Mouse (Mus musculus) forebrain, embryonic 16.5 days (tissue): ENCODE results near the gene Cdpf1. TPM values are rescaled to one million over a fixed set of nuclear protein-coding genes. Genes with fewer than 3 reads are reported as not detected.
"Not testable (repeated sequence)": the region's sequence is repeated elsewhere in the genome, so short reads cannot be mapped to it uniquely, and the experiment has no call there.

Source experiments
- ATAC-seq: fragments of 200-750 bp; cut with Nextera tagmentation; 2 replicates; pipeline ENCODE4 v1.8.0; 2017; ENCODE audit warnings: mild to moderate bottlenecking, moderate library complexity
- H3K27ac ChIP-seq: fragments of 300-500 bp; sonication (generic); 2 replicates; pipeline ENCODE4 v1.5.1; 2014; ENCODE audit warnings: low read length, control low read depth
- H3K27me3 ChIP-seq: fragments of 300-500 bp; sonication (generic); replicated peaks from 2 replicates; pipeline ENCODE4 v1.6.1; 2014; ENCODE audit warnings: low read length; ENCODE audit not compliant: control insufficient read depth, insufficient read depth
- H3K36me3 ChIP-seq: fragments of 300-500 bp; sonication (generic); 2 replicates; pipeline ENCODE4 v1.6.1; 2014; ENCODE audit not compliant: control insufficient read depth, insufficient read depth
- H3K4me1 ChIP-seq: fragments of 300-500 bp; sonication (generic); replicated peaks from 2 replicates; pipeline ENCODE4 v1.6.1; 2014; ENCODE audit warnings: low read length; ENCODE audit not compliant: control insufficient read depth, insufficient read depth
- H3K4me2 ChIP-seq: fragments of 300-500 bp; sonication (generic); 2 replicates; pipeline ENCODE4 v1.6.1; 2014; ENCODE audit warnings: mild to moderate bottlenecking, low read length, control low read depth
- H3K4me3 ChIP-seq: fragments of 300-500 bp; sonication (generic); replicated peaks from 2 replicates; pipeline ENCODE4 v1.5.1; 2014; ENCODE audit warnings: mild to moderate bottlenecking, low read length, control low read depth
- H3K9ac ChIP-seq: fragments of 300-500 bp; sonication (generic); replicated peaks from 2 replicates; pipeline ENCODE4 v1.6.1; 2014; ENCODE audit warnings: low read depth, low read length, control low read depth
- H3K9me3 ChIP-seq: fragments of 300-500 bp; sonication (generic); 2 replicates; pipeline ENCODE4 v1.6.1; 2016; ENCODE audit warnings: low read length; ENCODE audit not compliant: control insufficient read depth
- WGBS: fragments of 180-500 bp; shearing (Covaris S2); extraction: QIAGEN DNeasy Blood & Tissue Kit; methylation state at CpG from one replicate; pipeline ENCODE4 v1.1.7; 2014; 5-methylcytosine and 5-hydroxymethylcytosine counted together
- polyA plus RNA-seq: library from polyadenylated mRNA; unstranded; fragments of >200 nt; fragmentation: Nextera tagmentation; extraction: Ambion mirVana; gene quantifications from 2 replicates; pipeline ENCODE4 v1.2.1, GENCODE M21; 2015

Cdpf1 gene
- polyA plus RNA-seq, 1 experiment from 2014 or later = 24.1 TPM

GRCm38 (mm10) chr15:85792819-85793218 is 18.7 kb downstream of the Cdpf1 start:
- Histone ChIP-seq H3K4me2 (no peak overlapping the region), H3K27me3 (no peaks in the 10 kb centered on the region), H3K27ac (no peak overlapping the region), H3K36me3 (no peaks in the 10 kb centered on the region), H3K9ac (no peak overlapping the region), H3K4me3 (no peak overlapping the region), H3K9me3 (no peaks in the 10 kb centered on the region), H3K4me1 (no peaks in the 10 kb centered on the region)
- 72% methylated on average over 1 of the region's 1 CpGs for WGBS
- no peak for ATAC-seq

- Histone ChIP-seq H3K9me3 (no peaks in the 10 kb centered on the region), H3K27me3 (no peaks in the 10 kb centered on the region), H3K36me3 (no peaks in the 10 kb centered on the region), H3K4me3 (no peak overlapping the region), H3K4me2 (no peak overlapping the region), H3K9ac (no peak overlapping the region), H3K27ac (no peak overlapping the region), H3K4me1 (no peaks in the 10 kb centered on the region)
- ATAC-seq = no peak
- WGBS = 89% methylated on average over 4 of the region's 4 CpGs
These were observed 20.0 kb downstream of the Cdpf1 start for GRCm38 (mm10) chr15:85791449-85791848.

- 82% methylated on average over 16 of the region's 16 CpGs for WGBS
- no peak for ATAC-seq
- H3K9ac ChIP-seq = no peak overlapping the region
- H3K27ac ChIP-seq = no peak overlapping the region
- no peaks in the 10 kb centered on the region for H3K27me3 ChIP-seq
- no peak overlapping the region for H3K4me3 ChIP-seq
- no peaks in the 10 kb centered on the region for H3K9me3 ChIP-seq
- H3K4me2 ChIP-seq = no peak overlapping the region
- H3K36me3 ChIP-seq = no peaks in the 10 kb centered on the region
- no peaks in the 10 kb centered on the region for H3K4me1 ChIP-seq
These were observed 22.9 kb downstream of the Cdpf1 start for GRCm38 (mm10) chr15:85788633-85789032.

GRCm38 (mm10) chr15:85788051-85788450 is 23.4 kb downstream of the Cdpf1 start:
- no peak overlapping the region for H3K9ac ChIP-seq
- ATAC-seq = no peak
- no peak overlapping the region for H3K4me3 ChIP-seq
- WGBS = 88% methylated on average over 4 of the region's 4 CpGs
- no peaks in the 10 kb centered on the region for H3K9me3 ChIP-seq
- H3K36me3 ChIP-seq = no peaks in the 10 kb centered on the region
- H3K4me1 ChIP-seq = no peaks in the 10 kb centered on the region
- H3K27ac ChIP-seq = no peak overlapping the region
- no peaks in the 10 kb centered on the region for H3K27me3 ChIP-seq
- no peak overlapping the region for H3K4me2 ChIP-seq

GRCm38 (mm10) chr15:85787482-85787881 is 24.0 kb downstream of the Cdpf1 start:
- Histone ChIP-seq H3K9ac (no peak overlapping the region), H3K4me3 (no peak overlapping the region), H3K36me3 (no peaks in the 10 kb centered on the region), H3K27ac (no peak overlapping the region), H3K27me3 (no peaks in the 10 kb centered on the region), H3K4me2 (no peak overlapping the region), H3K9me3 (no peaks in the 10 kb centered on the region), H3K4me1 (no peaks in the 10 kb centered on the region)
- no peak for ATAC-seq
- WGBS = 94% methylated on average over 6 of the region's 6 CpGs

GRCm38 (mm10) chr15:85786711-85787110 is 24.8 kb downstream of the Cdpf1 start:
- no peak for ATAC-seq
- WGBS = 63% methylated on average over 5 of the region's 5 CpGs

GRCm38 (mm10) chr15:85784341-85784740 is 27.2 kb downstream of the Cdpf1 start:
- H3K36me3 ChIP-seq = no peaks in the 10 kb centered on the region
- 92% methylated on average over 3 of the region's 3 CpGs for WGBS
- no peak overlapping the region for H3K4me3 ChIP-seq
- H3K9ac ChIP-seq = no peak overlapping the region
- no peaks in the 10 kb centered on the region for H3K4me1 ChIP-seq
- no peaks in the 10 kb centered on the region for H3K27me3 ChIP-seq
- H3K27ac ChIP-seq = no peak overlapping the region
- H3K4me2 ChIP-seq = no peak overlapping the region
- H3K9me3 ChIP-seq = no peaks in the 10 kb centered on the region
- no peak for ATAC-seq

More at GRCm38 (mm10) chr15:85786711-85787110, 24.8 kb downstream of the Cdpf1 start:
- Histone ChIP-seq H3K4me2 (no peak overlapping the region), H3K4me3 (no peak overlapping the region), H3K36me3 (no peaks in the 10 kb centered on the region), H3K4me1 (no peaks in the 10 kb centered on the region), H3K27ac (no peak overlapping the region), H3K27me3 (no peaks in the 10 kb centered on the region), H3K9me3 (no peaks in the 10 kb centered on the region), H3K9ac (no peak overlapping the region)

- Histone ChIP-seq H3K27ac (no peak overlapping the region), H3K4me3 (no peak overlapping the region), H3K4me2 (no peak overlapping the region), H3K27me3 (no peaks in the 10 kb centered on the region), H3K9ac (no peak overlapping the region), H3K36me3 (no peaks in the 10 kb centered on the region), H3K9me3 (no peaks in the 10 kb centered on the region), H3K4me1 (no peaks in the 10 kb centered on the region)
- ATAC-seq = no peak
- 87% methylated on average over 4 of the region's 4 CpGs for WGBS
These were observed 28.4 kb downstream of the Cdpf1 start for GRCm38 (mm10) chr15:85783146-85783545.

- H3K36me3 ChIP-seq, H3K4me2 ChIP-seq, H3K9me3 ChIP-seq, H3K4me1 ChIP-seq, H3K4me3 ChIP-seq, H3K27ac ChIP-seq, H3K9ac ChIP-seq, H3K27me3 ChIP-seq, ATAC-seq: not testable (repeated sequence)
- 87% methylated on average over 6 of the region's 6 CpGs for WGBS
These were observed 32.6 kb downstream of the Cdpf1 start for GRCm38 (mm10) chr15:85778891-85779290.

GRCm38 (mm10) chr15:85776771-85777170 is 34.7 kb downstream of the Cdpf1 start:
- Histone ChIP-seq H3K9ac (no peak overlapping the region), H3K4me3 (no peak overlapping the region), H3K27ac (no peak overlapping the region), H3K4me1 (no peaks in the 10 kb centered on the region), H3K4me2 (no peak overlapping the region), H3K9me3 (no peaks in the 10 kb centered on the region), H3K27me3 (no peaks in the 10 kb centered on the region), H3K36me3 (no peaks in the 10 kb centered on the region)
- ATAC-seq = no peak
- WGBS = 79% methylated on average over 5 of the region's 5 CpGs
